21 mouse cellular contexts compared by ENCODE assay signal in the genomic region with DNA sequence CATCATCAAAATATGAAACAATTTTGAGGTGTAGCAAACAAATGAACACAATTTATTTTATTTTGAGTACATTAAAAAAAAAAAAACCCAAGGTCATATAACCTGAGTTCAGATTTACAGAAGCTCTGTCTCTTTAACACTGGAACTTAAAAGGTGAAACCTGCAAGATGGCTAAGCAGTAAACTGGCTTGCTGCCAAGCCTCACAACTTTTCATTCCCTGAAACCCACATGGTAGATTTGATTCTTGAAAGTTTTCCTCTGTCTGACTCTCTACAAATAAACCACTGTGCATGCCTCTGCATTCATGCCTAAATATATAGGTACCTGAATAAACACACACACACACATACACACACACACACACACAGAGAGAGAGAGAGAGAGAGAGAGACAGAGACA.
A peak's percentile ranks its signal among the peaks of the same experiment; 100 is the strongest.
DNase-seq lines count a peak whose midpoint lies in the region; ATAC-seq lines count a peak whose summit lies in the region.
"Had no signal": no experiment of that assay in that cellular context is flagged by ENCODE, and none has a peak within 500 bp of the region (broad histone marks: within the 10 kb centered on the region; RNA-seq: fewer than 3 reads in every experiment).

No protein-coding gene starts in this region.

- peaks cover 10% of the 10 kb centered on the region; the same call in 1 of the 2 replicates for H3K4me1 ChIP-seq in midbrain, embryonic 14.5 days (ENCODE audit: control insufficient read depth, insufficient read depth, low read length)
- H3K4me1 ChIP-seq in midbrain, embryonic 15.5 days, result peaks cover 2% of the 10 kb centered on the region; the same call in 1 of the 2 replicates
- peaks cover 2% of the 10 kb centered on the region; the same call in 1 of the 2 replicates for H3K4me1 ChIP-seq in hindbrain, embryonic 10.5 days (replicated peaks)
- H3K4me1 ChIP-seq: embryonic facial prominence, embryonic 12.5 days; forebrain, embryonic 13.5 days; heart, embryonic 13.5 days; hindbrain, embryonic 12.5 days had no signal

- H3K9ac ChIP-seq in midbrain, embryonic 14.5 days (replicated peaks; ENCODE audit: low read length), result no peak overlapping the region
- no peak overlapping the region for H3K9ac ChIP-seq in midbrain, embryonic 15.5 days
- H3K9ac ChIP-seq: embryonic facial prominence, embryonic 12.5 days; forebrain, embryonic 13.5 days; heart, embryonic 13.5 days; hindbrain, embryonic 12.5 days had no signal

- no peak overlapping the region for H3K27ac ChIP-seq in midbrain, embryonic 14.5 days (replicated peaks; ENCODE audit: low read depth, low read length)
- no peak overlapping the region for H3K27ac ChIP-seq in midbrain, embryonic 15.5 days
- H3K27ac ChIP-seq in hindbrain, embryonic 10.5 days, result no peak overlapping the region
- H3K27ac ChIP-seq: embryonic facial prominence, embryonic 12.5 days; forebrain, embryonic 13.5 days; heart, embryonic 13.5 days; hindbrain, embryonic 12.5 days had no signal

- H3K9me3 ChIP-seq in midbrain, embryonic 14.5 days (ENCODE audit: control insufficient read depth, low read length), result no peaks in the 10 kb centered on the region
- H3K9me3 ChIP-seq in midbrain, embryonic 15.5 days, result no peaks in the 10 kb centered on the region
- no peaks in the 10 kb centered on the region for H3K9me3 ChIP-seq in hindbrain, embryonic 10.5 days
- H3K9me3 ChIP-seq: embryonic facial prominence, embryonic 12.5 days; forebrain, embryonic 13.5 days; heart, embryonic 13.5 days; hindbrain, embryonic 12.5 days had no signal

- H3K36me3 ChIP-seq in midbrain, embryonic 14.5 days (ENCODE audit: control insufficient read depth, insufficient read depth, low read length), result no peaks in the 10 kb centered on the region
- no peaks in the 10 kb centered on the region for H3K36me3 ChIP-seq in midbrain, embryonic 15.5 days (replicated peaks)
- no peaks in the 10 kb centered on the region for H3K36me3 ChIP-seq in hindbrain, embryonic 10.5 days
- H3K36me3 ChIP-seq: embryonic facial prominence, embryonic 12.5 days; heart, embryonic 13.5 days; hindbrain, embryonic 12.5 days had no signal

- no peak overlapping the region for H3K4me2 ChIP-seq in midbrain, embryonic 14.5 days (ENCODE audit: low read length)
- H3K4me2 ChIP-seq in midbrain, embryonic 15.5 days, result no peak overlapping the region
- H3K4me2 ChIP-seq: embryonic facial prominence, embryonic 12.5 days; forebrain, embryonic 13.5 days; heart, embryonic 13.5 days; hindbrain, embryonic 12.5 days had no signal

- peak; percentile 10 for DNase-seq in kidney, postnatal 10 days
- no peak for DNase-seq in kidney, postnatal 25 days
- DNase-seq in midbrain, embryonic 14.5 days, result peak; percentile 50
- DNase-seq in forelimb bud, embryonic 11.5 days (ENCODE audit: low read depth, low spot score), result peak; percentile 19
- DNase-seq in hindbrain, embryonic 10.5 days (ENCODE audit: low spot score), result no peak
- DNase-seq in ovary, postnatal 36 days (ENCODE audit: low spot score), result no peak
- DNase-seq: adrenal gland, adult 8-10 months; adrenal gland, postnatal 36 days; cerebellum, adult 11-12 months; cerebellum, adult 9-10 months; cerebellum, postnatal 25 days; gastrocnemius, postnatal 36 days; heart, adult 11 months; heart, postnatal 36 days had no signal

- no peak for ATAC-seq in midbrain, embryonic 14.5 days (ENCODE audit: low FRiP score, low TSS enrichment)
- no peak for ATAC-seq in midbrain, embryonic 15.5 days (replicated peaks)
- ATAC-seq: forebrain, embryonic 13.5 days; hindbrain, embryonic 16.5 days; inflammation-experienced regulatory T-cells, adult 6 months had no signal

- no peaks in the 10 kb centered on the region for H3K27me3 ChIP-seq in midbrain, embryonic 14.5 days (ENCODE audit: control insufficient read depth, insufficient read depth, low read length)
- H3K27me3 ChIP-seq in midbrain, embryonic 15.5 days (replicated peaks), result no peaks in the 10 kb centered on the region
- no peaks in the 10 kb centered on the region for H3K27me3 ChIP-seq in hindbrain, embryonic 10.5 days (ENCODE audit: insufficient read depth, poor library complexity, severe bottlenecking)
- H3K27me3 ChIP-seq: embryonic facial prominence, embryonic 12.5 days; forebrain, embryonic 13.5 days; heart, embryonic 13.5 days; hindbrain, embryonic 12.5 days had no signal

- no peak overlapping the region for H3K4me3 ChIP-seq in midbrain, embryonic 14.5 days (replicated peaks; ENCODE audit: low read depth, low read length)
- no peak overlapping the region for H3K4me3 ChIP-seq in midbrain, embryonic 15.5 days
- no peak overlapping the region for H3K4me3 ChIP-seq in hindbrain, embryonic 10.5 days
- H3K4me3 ChIP-seq: embryonic facial prominence, embryonic 12.5 days; forebrain, embryonic 13.5 days; heart, embryonic 13.5 days; hindbrain, embryonic 12.5 days had no signal

Comparison
In these comparisons a context has a peak if more than half of its experiments do, and no peak if none do; other contexts are left out.
1. DNase-seq: peak in kidney, postnatal 10 days (single experiment), midbrain, embryonic 14.5 days (single experiment) and forelimb bud, embryonic 11.5 days (single experiment); none in kidney, postnatal 25 days (0 of 2), hindbrain, embryonic 10.5 days (single experiment) and ovary, postnatal 36 days (single experiment).